Mouse (Mus musculus) heart, embryonic 12.5 days (tissue): ENCODE measurements around the gene Tbc1d9. TPM values are rescaled to one million over a fixed set of nuclear protein-coding genes. Genes with fewer than 3 reads are reported as not detected.

Source experiments
- ATAC-seq: fragments of 200-750 bp; cut with Nextera tagmentation; 2 replicates; pipeline ENCODE4 v1.8.0; 2017; ENCODE audit warnings: moderate TSS enrichment, moderate library complexity; ENCODE audit not compliant: insufficient number of reproducible peaks, low FRiP score
- H3K27ac ChIP-seq: fragments of 300-500 bp; sonication (generic); 2 replicates; pipeline ENCODE4 v1.5.1; 2016; ENCODE audit warnings: mild to moderate bottlenecking, moderate library complexity; ENCODE audit not compliant: poor library complexity, severe bottlenecking
- H3K27me3 ChIP-seq: fragments of 300-500 bp; sonication (generic); replicated peaks from 2 replicates; pipeline ENCODE4 v1.6.1; 2016; ENCODE audit warnings: mild to moderate bottlenecking, moderate library complexity
- H3K36me3 ChIP-seq: fragments of 300-500 bp; sonication (generic); 2 replicates; pipeline ENCODE4 v1.6.1; 2016; ENCODE audit warnings: mild to moderate bottlenecking, moderate library complexity
- H3K4me1 ChIP-seq: fragments of 300-500 bp; sonication (generic); replicated peaks from 2 replicates; pipeline ENCODE4 v1.6.1; 2016; ENCODE audit warnings: mild to moderate bottlenecking
- H3K4me2 ChIP-seq: fragments of 300-500 bp; sonication (generic); 2 replicates; pipeline ENCODE4 v1.6.1; 2016; ENCODE audit warnings: mild to moderate bottlenecking, moderate library complexity
- H3K4me3 ChIP-seq: fragments of 300-500 bp; sonication (generic); 2 replicates; pipeline ENCODE4 v1.5.1; 2016; ENCODE audit warnings: mild to moderate bottlenecking
- H3K9ac ChIP-seq: fragments of 300-500 bp; sonication (generic); 2 replicates; pipeline ENCODE4 v1.6.1; 2016; ENCODE audit warnings: mild to moderate bottlenecking, moderate library complexity
- H3K9me3 ChIP-seq: fragments of 300-500 bp; sonication (generic); replicated peaks from 2 replicates; pipeline ENCODE4 v1.6.1; 2016; ENCODE audit warnings: mild to moderate bottlenecking, moderate library complexity
- WGBS: fragments of 180-500 bp; shearing (Covaris S2); methylation state at CpG from one replicate; pipeline ENCODE4 v1.1.7; 2016; 5-methylcytosine and 5-hydroxymethylcytosine counted together
- polyA plus RNA-seq: library from polyadenylated mRNA; unstranded; fragments of >200 nt; fragmentation: Nextera tagmentation; extraction: Ambion mirVana; gene quantifications from 2 replicates; pipeline ENCODE4 v1.2.1, GENCODE M21; 2016

The Tbc1d9 gene
- polyA plus RNA-seq, 1 experiment from 2014 or later, result 1.4 TPM

DNA sequence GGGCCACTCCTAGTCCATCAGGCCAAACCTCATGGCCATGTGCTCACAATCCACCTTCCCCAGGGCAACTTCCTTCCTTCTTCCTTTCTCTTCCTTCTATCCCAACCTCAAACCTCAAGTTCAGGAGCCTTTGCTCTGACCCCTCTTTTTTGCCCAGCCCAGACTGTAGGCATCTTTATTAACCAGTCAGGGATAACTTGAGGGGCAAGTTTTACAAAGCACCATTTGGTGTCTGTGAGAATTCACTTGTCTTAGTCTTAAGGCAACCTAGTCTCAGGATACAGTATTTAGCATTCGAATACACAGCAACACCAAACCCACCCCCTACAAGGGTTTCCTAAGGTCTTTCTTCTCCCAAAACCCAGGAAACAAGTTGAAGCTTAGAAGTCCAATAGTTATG lies 5.5 kb upstream of the Tbc1d9 start:
- H3K27ac ChIP-seq, result no peak overlapping the region
- peaks cover 19% of the 10 kb centered on the region for H3K27me3 ChIP-seq
- 61% methylated on average over 1 of the region's 1 CpGs for WGBS
- no peak overlapping the region for H3K4me3 ChIP-seq
- H3K36me3 ChIP-seq, result no peaks in the 10 kb centered on the region
- no peaks in the 10 kb centered on the region for H3K4me1 ChIP-seq
- H3K4me2 ChIP-seq, result no peak overlapping the region
- no peak for ATAC-seq
- no peaks in the 10 kb centered on the region for H3K9me3 ChIP-seq
- H3K9ac ChIP-seq, result no peak overlapping the region

DNA sequence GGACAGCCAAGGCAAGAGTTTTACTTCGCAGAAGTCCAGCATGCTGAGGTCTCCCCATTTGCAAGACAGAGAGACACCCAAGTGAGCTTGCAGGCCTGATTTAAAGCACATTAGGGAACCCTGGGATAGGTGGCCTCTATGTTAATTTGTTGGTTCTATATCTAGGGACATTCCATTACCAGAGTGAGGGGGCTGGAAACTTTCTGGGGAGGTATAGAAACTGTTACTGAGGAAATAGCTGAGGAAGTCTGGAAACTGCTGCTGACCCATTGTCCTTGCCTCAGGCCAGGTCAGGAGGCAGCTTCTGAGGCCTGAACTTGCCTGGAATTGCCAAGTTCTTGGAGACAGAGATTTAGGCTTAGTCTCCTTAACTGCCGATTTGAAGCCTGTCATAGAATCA lies 4.5 kb upstream of the Tbc1d9 start:
- no peaks in the 10 kb centered on the region for H3K36me3 ChIP-seq
- no peak overlapping the region for H3K4me2 ChIP-seq
- H3K9ac ChIP-seq, result no peak overlapping the region
- ATAC-seq, result no peak
- 66% methylated on average over 2 of the region's 2 CpGs for WGBS
- peaks cover 19% of the 10 kb centered on the region for H3K27me3 ChIP-seq
- no peaks in the 10 kb centered on the region for H3K4me1 ChIP-seq
- no peak overlapping the region for H3K27ac ChIP-seq
- H3K4me3 ChIP-seq, result no peak overlapping the region
- no peaks in the 10 kb centered on the region for H3K9me3 ChIP-seq

DNA sequence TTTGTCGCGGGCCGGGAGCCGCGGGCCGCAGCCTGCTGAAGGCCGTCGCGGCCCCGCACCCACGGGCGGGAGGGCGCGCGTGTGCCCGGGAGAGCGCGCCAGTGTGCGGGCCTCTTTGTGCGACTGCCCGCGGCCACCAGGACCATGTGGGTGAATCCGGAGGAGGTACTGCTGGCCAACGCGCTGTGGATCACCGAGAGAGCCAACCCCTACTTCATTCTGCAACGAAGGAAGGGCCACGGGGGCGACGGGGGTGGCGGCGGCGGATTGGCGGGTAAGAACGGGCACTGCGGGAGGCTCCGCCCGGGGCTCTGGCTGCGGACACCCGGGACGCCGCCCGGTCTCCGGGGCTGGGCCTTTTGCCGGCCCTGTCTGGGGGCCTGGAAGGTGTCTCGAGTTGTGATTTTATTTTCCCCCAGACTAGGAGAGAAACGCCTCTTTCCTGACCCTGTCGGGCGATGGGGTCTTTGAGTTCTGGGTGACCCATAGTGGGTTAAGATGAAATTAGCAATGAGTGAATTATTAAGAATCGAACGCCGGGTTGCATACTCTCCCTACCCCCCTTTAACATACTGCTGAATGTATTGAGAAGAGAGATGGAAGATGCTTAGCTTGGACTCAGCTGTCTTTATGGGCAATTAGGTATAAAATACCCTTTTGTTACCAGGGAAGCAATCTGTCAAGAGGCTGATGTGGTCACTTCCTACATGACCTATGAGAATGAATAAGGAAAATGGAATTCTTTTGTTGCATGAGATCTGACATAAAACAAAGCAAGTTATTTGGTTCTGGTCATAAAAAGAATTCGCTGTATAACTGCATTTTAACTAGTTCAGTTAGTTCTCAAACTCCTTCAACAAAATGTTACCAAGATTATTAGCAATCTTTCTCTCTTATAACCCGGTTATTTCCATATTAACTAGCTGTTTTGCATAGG lies 1.0 kb downstream of the Tbc1d9 start, which contains the start of gene Gm10645:
Gene Gm10645, minus strand, starts transcription at position 240 of the 937 bp plus-strand sequence.
- Histone ChIP-seq H3K36me3 (no peaks in the 10 kb centered on the region), H3K4me3 (peak within 1 kb of the TSS; percentile 72), H3K9me3 (no peaks in the 10 kb centered on the region), H3K27ac (peak within 1 kb of the TSS; percentile 30), H3K4me2 (peak within 1 kb of the TSS; percentile 85), H3K27me3 (peaks cover 19% of the 10 kb centered on the region), H3K4me1 (0 out of 2 replicates have a peak, but pooled peaks cover 3% of the 10 kb centered on the region), H3K9ac (peak within 1 kb of the TSS; percentile 79)
- WGBS, result 4% methylated on average over 54 of the region's 54 CpGs
- ATAC-seq, result peak; percentile 65

DNA sequence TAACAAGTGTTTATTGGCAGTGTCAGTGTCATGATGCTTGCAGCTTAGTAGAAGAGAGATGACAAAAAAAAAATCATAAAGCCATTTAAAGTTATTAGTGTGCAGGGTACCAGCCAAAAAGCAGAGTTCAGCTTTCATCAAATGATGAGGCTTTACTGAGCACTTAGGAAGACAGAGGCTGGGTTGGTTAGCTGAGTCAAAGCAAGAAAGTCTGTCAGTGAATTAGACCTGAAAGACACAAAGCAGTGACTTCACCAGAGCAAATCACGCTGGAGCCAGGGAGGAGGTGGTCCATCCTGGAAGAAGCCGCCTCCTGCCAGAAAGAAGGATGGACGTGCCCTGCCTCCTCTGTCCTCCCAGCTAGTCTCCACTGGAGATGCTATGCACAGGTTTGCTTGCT lies 2.8 kb downstream of the Tbc1d9 start:
- peaks cover 11% of the 10 kb centered on the region for H3K27me3 ChIP-seq
- H3K27ac ChIP-seq, result no peak overlapping the region
- 0 out of 2 replicates have a peak, but pooled peaks cover 3% of the 10 kb centered on the region for H3K4me1 ChIP-seq
- no peak for ATAC-seq
- no peaks in the 10 kb centered on the region for H3K36me3 ChIP-seq
- 60% methylated on average over 3 of the region's 3 CpGs for WGBS
- no peak overlapping the region for H3K4me3 ChIP-seq
- H3K9ac ChIP-seq, result no peak overlapping the region
- no peaks in the 10 kb centered on the region for H3K9me3 ChIP-seq
- H3K4me2 ChIP-seq, result no peak overlapping the region

DNA sequence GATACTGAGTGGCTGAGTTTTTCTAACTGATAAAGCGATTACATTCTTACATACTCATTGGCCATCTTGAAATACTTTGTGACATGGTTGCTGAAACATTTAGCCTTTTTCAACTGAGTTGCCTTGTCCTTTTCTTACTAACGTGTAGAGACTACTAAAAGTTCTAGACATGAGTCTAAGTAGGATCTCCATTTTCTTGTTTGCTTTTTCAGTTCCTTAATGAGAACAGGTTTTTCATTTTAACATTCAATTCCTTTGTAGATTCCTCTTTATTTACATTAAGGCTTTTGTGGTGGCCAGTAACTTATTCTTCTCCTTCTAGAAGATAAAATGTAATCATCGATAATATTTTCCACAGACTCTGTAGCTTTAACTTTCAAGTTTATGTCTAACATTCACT lies 4.0 kb downstream of the Tbc1d9 start:
- Histone ChIP-seq H3K9ac (no peak overlapping the region), H3K27ac (no peak overlapping the region), H3K36me3 (no peaks in the 10 kb centered on the region), H3K9me3 (no peaks in the 10 kb centered on the region), H3K4me2 (no peak overlapping the region), H3K27me3 (peaks cover 3% of the 10 kb centered on the region), H3K4me3 (no peak overlapping the region), H3K4me1 (0 out of 2 replicates have a peak, but pooled peaks cover 3% of the 10 kb centered on the region)
- 79% methylated on average over 3 of the region's 3 CpGs for WGBS
- ATAC-seq, result no peak

DNA sequence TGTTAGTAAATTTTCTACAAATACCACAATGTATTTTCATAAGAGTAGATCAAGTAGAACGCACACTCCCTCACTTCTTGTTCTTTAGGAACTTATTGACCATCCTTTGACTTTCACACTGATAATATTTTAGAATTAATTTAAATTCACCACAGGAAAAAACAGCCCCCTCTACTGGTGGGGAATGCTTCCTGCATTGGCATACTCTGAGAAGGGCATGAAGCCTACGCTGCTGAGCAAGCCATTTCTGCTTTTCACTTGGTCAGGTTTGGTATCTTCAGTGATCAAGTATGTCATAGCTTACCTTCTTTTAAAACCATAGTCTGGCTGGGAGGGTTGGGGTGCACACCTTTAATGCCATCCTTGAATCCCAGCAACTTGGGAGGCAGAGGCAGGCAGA lies 4.6 kb downstream of the Tbc1d9 start:
- Histone ChIP-seq H3K9ac (no peak overlapping the region), H3K27ac (no peak overlapping the region), H3K36me3 (no peaks in the 10 kb centered on the region), H3K9me3 (no peaks in the 10 kb centered on the region), H3K27me3 (no peaks in the 10 kb centered on the region; the same call in none of the 2 replicates), H3K4me2 (no peak overlapping the region), H3K4me3 (no peak overlapping the region), H3K4me1 (0 out of 2 replicates have a peak, but pooled peaks cover 3% of the 10 kb centered on the region)
- WGBS, result 90% methylated on average over 2 of the region's 2 CpGs
- ATAC-seq, result no peak

DNA sequence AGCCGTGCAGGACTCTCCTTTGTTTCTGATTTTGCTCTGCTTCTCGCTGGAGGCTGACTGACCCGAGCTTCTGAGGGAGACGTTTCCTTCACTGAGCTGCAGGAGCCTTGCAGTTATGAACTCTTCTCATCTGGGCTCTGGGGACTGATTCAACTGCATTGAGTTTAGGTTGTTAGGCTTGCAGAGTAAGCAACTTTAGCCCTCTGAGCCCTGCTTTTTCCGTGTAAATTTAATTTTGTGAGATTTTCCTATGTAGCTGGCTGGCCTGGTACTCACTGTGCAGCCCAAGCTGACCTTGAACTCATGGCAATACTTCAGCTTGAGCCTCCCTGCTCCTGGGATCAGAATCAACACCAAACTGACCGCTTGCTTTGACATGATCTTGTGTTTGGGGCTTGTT lies 5.7 kb downstream of the Tbc1d9 start:
- H3K9me3 ChIP-seq, result no peaks in the 10 kb centered on the region
- H3K9ac ChIP-seq, result no peak overlapping the region
- no peaks in the 10 kb centered on the region; the same call in none of the 2 replicates for H3K27me3 ChIP-seq
- no peaks in the 10 kb centered on the region for H3K36me3 ChIP-seq
- WGBS, result 59% methylated on average over 6 of the region's 6 CpGs
- H3K4me2 ChIP-seq, result no peak overlapping the region
- no peak for ATAC-seq
- 0 out of 2 replicates have a peak, but pooled peaks cover 2% of the 10 kb centered on the region for H3K4me1 ChIP-seq
- no peak overlapping the region for H3K4me3 ChIP-seq
- no peak overlapping the region for H3K27ac ChIP-seq

DNA sequence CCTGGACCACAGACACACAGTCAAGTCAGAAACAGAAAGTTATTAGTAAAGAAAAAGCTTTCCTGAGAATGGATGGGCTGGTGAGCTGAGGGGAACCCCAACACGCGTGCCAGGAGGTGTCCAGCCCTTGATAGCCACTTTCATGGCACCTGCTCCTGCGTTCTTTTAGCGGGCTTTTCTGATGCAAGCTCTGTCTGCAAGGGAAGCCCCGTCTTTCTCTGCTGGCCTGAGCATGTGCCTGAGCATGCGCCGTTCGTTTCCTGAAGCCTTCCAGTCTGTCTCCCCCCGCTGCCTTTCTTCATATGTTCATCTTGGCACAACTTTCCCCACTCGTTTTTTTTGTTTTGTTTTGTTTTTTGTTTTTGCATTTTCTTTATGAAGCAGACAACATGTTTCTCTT lies 10.5 kb downstream of the Tbc1d9 start:
- no peak overlapping the region for H3K4me2 ChIP-seq
- H3K9ac ChIP-seq, result no peak overlapping the region
- H3K27ac ChIP-seq, result no peak overlapping the region
- H3K4me3 ChIP-seq, result no peak overlapping the region
- H3K9me3 ChIP-seq, result no peaks in the 10 kb centered on the region
- no peak for ATAC-seq
- no peaks in the 10 kb centered on the region for H3K36me3 ChIP-seq
- 67% methylated on average over 10 of the region's 10 CpGs for WGBS
- H3K4me1 ChIP-seq, result peaks cover 22% of the 10 kb centered on the region
- H3K27me3 ChIP-seq, result no peaks in the 10 kb centered on the region

DNA sequence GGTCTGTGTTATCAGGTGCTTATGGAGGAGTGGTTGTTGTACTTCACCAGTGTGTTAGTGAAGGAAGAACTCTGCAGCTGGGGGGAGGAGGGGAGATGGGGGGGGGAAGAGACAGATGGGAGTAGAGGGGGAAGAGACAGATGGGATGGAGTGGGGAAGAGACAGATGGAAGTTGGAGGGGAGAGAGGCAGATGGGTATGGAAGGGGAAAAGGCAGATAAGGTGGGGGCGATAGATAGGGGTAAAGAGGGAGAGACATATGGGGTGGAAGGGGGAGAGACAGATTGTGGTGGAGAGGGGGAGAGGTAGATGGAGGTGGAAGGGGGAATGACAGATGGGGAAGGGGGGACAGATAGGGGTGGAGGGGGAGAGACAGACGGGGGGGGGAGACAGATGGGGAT lies 11.6 kb downstream of the Tbc1d9 start:
- Histone ChIP-seq H3K9ac (no peak overlapping the region), H3K4me2 (no peak overlapping the region), H3K27me3 (no peaks in the 10 kb centered on the region), H3K9me3 (no peaks in the 10 kb centered on the region), H3K36me3 (no peaks in the 10 kb centered on the region), H3K4me3 (no peak overlapping the region), H3K27ac (no peak overlapping the region), H3K4me1 (peaks cover 22% of the 10 kb centered on the region)
- 29% methylated on average over 2 of the region's 2 CpGs for WGBS
- no peak for ATAC-seq

DNA sequence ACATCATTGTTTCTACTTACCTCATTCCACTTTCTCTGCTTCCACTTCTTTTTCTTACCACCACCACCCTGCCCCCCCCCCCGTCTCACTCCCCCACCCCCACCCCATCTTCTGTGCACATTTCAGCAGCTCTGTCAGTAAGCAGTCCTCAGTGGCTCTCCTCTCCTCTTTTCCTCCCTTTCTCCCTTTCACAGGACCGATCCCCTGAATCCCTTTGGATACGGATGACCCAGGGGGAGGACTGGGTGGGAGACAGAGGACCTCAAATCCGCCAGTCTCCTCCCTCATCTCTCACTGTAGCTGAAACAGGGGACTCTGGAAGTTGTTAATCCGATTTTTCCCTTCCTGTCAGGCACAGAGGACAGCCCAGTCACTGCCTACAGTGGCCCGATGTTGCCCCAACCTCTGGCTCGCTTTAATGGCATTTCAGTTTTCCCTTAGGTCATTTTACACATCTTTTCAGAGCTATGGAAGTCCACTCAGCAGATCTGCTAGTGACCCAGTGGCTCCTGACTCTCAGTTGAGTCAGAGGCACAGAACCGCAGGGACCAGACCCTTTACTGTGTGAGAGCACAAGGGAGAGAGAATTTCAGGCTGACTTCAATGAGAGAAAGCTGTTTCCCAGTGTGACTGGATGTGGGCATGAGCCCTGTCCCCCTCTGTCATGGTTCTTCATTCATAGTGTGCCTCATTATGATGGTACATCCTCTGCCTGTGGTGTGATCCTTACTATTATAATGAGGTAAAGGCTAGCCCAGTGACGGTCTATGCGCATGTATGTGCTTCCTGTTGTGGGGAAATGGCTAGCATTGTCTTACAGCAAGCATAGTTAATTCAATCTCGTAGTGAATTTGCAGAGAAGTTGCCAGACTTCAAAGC lies 12.4 kb downstream of the Tbc1d9 start:
- Histone ChIP-seq H3K9me3 (no peaks in the 10 kb centered on the region), H3K4me2 (peak overlapping the region; percentile 39), H3K4me1 (peaks cover 22% of the 10 kb centered on the region), H3K27me3 (no peaks in the 10 kb centered on the region), H3K36me3 (no peaks in the 10 kb centered on the region), H3K4me3 (no peak overlapping the region), H3K27ac (no peak overlapping the region), H3K9ac (peak overlapping the region; percentile 35; the same call in 1 of the 2 replicates)
- ATAC-seq, result no peak
- WGBS, result 16% methylated on average over 11 of the region's 11 CpGs

DNA sequence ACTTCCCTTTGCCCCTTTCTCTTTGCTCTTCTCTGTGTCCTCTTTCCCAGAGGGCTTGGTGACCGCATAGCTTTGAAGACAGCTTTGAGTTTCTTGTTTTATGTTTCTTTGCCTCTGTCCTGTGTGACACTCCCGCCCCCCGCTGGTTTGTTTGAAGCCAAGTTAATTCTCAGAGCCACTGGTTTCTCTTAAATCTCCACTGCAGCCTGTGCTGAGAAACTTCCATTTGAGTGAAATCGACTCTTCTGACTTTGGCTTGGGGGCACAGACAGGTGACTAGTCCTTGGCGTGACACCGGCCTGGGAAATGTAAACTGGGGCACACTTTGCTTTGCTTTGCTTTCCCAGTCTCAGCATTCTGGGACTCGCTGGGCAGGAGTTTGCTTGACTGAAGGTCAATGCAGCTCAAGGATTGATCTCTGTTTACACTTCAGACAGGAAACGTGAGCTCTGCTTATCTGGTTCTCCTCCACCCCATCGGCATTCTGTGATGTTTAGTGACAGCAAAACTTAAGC lies 13.1 kb downstream of the Tbc1d9 start:
- Histone ChIP-seq H3K4me3 (no peak overlapping the region), H3K27ac (no peak overlapping the region), H3K36me3 (no peaks in the 10 kb centered on the region), H3K9me3 (no peaks in the 10 kb centered on the region), H3K4me2 (peak overlapping the region; percentile 39), H3K27me3 (no peaks in the 10 kb centered on the region), H3K4me1 (peaks cover 27% of the 10 kb centered on the region), H3K9ac (0 out of 2 replicates have a peak overlapping the region, but pooled peaks have one; percentile 31)
- 7% methylated on average over 9 of the region's 9 CpGs for WGBS
- no peak for ATAC-seq
